Mouse (Mus musculus): ENCODE data around the gene Cdipt. TPM values are rescaled to one million over a fixed set of nuclear protein-coding genes. Genes with fewer than 3 reads are reported as not detected.

Gene Cdipt
- total and polyA plus RNA-seq, 2 experiments from 2014 or later: 142 to 244 TPM

DNA sequence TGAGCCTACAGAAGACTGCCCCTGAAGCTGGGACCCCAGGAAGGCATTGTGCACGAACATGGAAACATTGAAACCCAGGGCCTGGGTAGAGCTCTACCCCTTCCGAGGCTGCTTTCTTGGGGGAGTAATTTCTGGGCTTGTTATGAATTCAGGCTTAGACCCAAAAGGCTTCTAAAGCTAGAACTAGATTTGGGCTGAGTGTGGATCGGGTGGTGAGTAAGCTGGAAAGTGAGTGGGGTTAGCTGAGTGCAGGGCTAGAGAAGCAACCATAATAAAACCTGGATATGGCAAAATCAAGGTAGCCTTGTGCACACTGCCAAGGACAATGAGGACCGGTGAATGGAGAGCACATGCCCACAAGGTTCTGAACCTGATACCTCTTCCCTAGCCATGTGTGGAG is 13.7 kb upstream of the Cdipt start:
- no peaks in the 10 kb centered on the region for H3K9me3 ChIP-seq (ENCODE audit: low read length)
- no peaks in the 10 kb centered on the region for H3K27me3 ChIP-seq (ENCODE audit: insufficient read depth, low read length)
- peaks cover 64% of the 10 kb centered on the region for H3K36me3 ChIP-seq (ENCODE audit: insufficient read depth, low read length)
- H3K9ac ChIP-seq (replicated peaks; ENCODE audit: low read length, poor library complexity, severe bottlenecking): no peak overlapping the region
- H3K4me3 ChIP-seq (ENCODE audit: low read depth, low read length): no peak overlapping the region
- ATAC-seq (ENCODE audit: low FRiP score) (no peak), DNase-seq (ENCODE audit: low spot score) (no peak)
- H3K27ac ChIP-seq (ENCODE audit: low read depth, low read length): no peak overlapping the region
- no peak overlapping the region for H3K4me2 ChIP-seq (ENCODE audit: low read depth, low read length, poor library complexity, severe bottlenecking)
- no peak for TF ChIP-seq CTCF (IDR thresholded peaks at IDR 0.05)
- H3K4me1 ChIP-seq (ENCODE audit: insufficient read depth, low read length): no peaks in the 10 kb centered on the region
- 90% methylated on average over 4 of the region's 4 CpGs for WGBS

DNA sequence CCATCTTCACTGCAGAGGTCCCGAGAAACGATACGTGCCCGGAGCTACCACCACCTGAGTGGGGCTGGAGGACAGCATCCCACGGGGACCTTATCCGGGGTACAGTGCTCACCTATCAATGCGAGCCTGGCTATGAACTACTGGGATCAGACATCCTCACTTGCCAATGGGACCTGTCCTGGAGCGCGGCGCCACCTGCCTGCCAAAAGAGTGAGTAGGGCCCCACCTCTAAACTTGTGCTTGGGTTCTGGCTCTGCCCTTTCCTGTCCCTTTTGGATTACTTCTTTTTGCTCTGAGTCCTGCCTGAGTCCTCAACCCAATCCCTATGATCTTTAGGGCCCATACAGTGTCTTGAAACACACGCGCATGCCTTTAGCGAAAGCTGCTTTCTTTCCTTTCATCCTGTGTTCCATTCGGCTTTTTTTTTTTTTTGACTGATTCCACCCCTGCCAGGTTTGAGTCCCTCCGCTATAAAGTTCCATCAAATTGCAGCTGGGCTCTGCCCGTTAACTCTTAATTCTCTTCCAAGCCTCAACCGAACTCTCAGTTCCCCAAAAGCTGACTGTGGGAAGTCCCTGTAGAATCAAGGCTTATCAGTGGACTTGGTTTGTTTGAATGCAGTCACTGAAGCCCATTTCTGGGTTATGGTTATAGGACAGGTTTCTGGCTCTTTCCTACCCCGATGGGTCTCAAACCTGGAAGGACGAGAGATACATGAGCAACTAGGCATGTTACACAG is 12.0 kb upstream of the Cdipt start:
- Histone ChIP-seq H3K36me3 (ENCODE audit: insufficient read depth, low read length) (peaks cover 62% of the 10 kb centered on the region), H3K27me3 (ENCODE audit: insufficient read depth, low read length) (no peaks in the 10 kb centered on the region), H3K27ac (ENCODE audit: low read depth, low read length) (no peak overlapping the region), H3K4me1 (ENCODE audit: insufficient read depth, low read length) (no peaks in the 10 kb centered on the region), H3K4me3 (ENCODE audit: low read depth, low read length) (no peak overlapping the region), H3K4me2 (ENCODE audit: low read depth, low read length, poor library complexity, severe bottlenecking) (no peak overlapping the region), H3K9ac (replicated peaks; ENCODE audit: low read length, poor library complexity, severe bottlenecking) (no peak overlapping the region), H3K9me3 (ENCODE audit: low read length) (no peaks in the 10 kb centered on the region)
- ATAC-seq (ENCODE audit: low FRiP score) (no peak), DNase-seq (ENCODE audit: low spot score) (no peak)
- 30% methylated on average over 19 of the region's 19 CpGs for WGBS
- peak; percentile 63 for TF ChIP-seq CTCF (IDR thresholded peaks at IDR 0.05)

DNA sequence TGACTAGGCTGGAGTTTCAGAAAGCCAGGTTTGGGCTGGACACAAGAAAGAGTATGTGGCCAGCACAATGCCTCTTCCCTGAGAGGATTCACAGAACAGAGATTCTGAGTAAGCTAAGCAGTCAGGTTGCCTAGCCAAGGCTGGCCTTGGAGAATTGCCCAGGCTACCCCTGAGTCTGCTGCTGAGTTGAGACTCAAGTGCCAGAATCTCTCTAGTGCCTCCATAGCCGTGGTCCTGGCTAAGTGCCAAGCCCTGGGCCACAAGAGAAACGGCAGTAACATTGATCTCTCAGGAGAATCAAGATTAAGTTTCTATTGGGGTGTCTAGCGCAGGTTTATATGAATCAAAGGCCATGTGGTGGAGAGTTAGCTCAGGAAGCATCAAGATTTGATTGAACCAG is 10.1 kb upstream of the Cdipt start:
- H3K27ac ChIP-seq (ENCODE audit: low read depth, low read length): no peak overlapping the region
- no peak for TF ChIP-seq CTCF (IDR thresholded peaks at IDR 0.05)
- DNase-seq (ENCODE audit: low spot score): no peak
- ATAC-seq (ENCODE audit: low FRiP score): no peak
- no peaks in the 10 kb centered on the region for H3K4me1 ChIP-seq (ENCODE audit: insufficient read depth, low read length)
- H3K9ac ChIP-seq (replicated peaks; ENCODE audit: low read length, poor library complexity, severe bottlenecking): no peak overlapping the region
- H3K36me3 ChIP-seq (ENCODE audit: insufficient read depth, low read length): peaks cover 68% of the 10 kb centered on the region
- no peak overlapping the region for H3K4me3 ChIP-seq (ENCODE audit: low read depth, low read length)
- H3K4me2 ChIP-seq (ENCODE audit: low read depth, low read length, poor library complexity, severe bottlenecking): no peak overlapping the region
- no peaks in the 10 kb centered on the region for H3K27me3 ChIP-seq (ENCODE audit: insufficient read depth, low read length)
- no peaks in the 10 kb centered on the region for H3K9me3 ChIP-seq (ENCODE audit: low read length)
- WGBS: 49% methylated on average over 3 of the region's 3 CpGs

DNA sequence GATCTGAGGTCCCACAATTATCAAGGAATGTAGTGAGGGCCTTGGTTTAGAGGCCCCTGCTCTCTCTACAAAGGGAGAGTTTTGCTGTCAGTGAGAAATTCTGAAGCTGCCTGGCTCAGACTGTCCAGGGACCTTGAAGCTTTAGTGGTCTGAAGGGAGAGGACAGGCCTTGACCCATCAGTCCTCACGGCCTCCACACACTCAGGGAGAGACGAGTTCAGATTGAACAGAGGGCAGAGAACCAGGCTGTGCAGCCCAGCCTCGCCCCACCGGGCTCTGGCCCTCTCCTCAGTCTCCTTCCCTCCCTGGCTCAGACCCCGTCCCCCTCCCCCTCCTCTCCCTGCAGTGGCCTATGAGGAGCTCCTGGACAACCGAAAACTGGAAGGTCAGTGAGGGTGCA is 8.4 kb upstream of the Cdipt start:
- no peaks in the 10 kb centered on the region for H3K9me3 ChIP-seq (ENCODE audit: low read length)
- WGBS: 63% methylated on average over 6 of the region's 6 CpGs
- no peak for TF ChIP-seq CTCF (IDR thresholded peaks at IDR 0.05)
- no peak overlapping the region for H3K27ac ChIP-seq (ENCODE audit: low read depth, low read length)
- H3K4me2 ChIP-seq (ENCODE audit: low read depth, low read length, poor library complexity, severe bottlenecking): no peak overlapping the region
- no peak for DNase-seq (ENCODE audit: low spot score)
- H3K27me3 ChIP-seq (ENCODE audit: insufficient read depth, low read length): no peaks in the 10 kb centered on the region
- H3K9ac ChIP-seq (replicated peaks; ENCODE audit: low read length, poor library complexity, severe bottlenecking): no peak overlapping the region
- H3K4me3 ChIP-seq (ENCODE audit: low read depth, low read length): no peak overlapping the region
- peaks cover 63% of the 10 kb centered on the region for H3K36me3 ChIP-seq (ENCODE audit: insufficient read depth, low read length)
- H3K4me1 ChIP-seq (ENCODE audit: insufficient read depth, low read length): no peaks in the 10 kb centered on the region
- no peak for ATAC-seq (ENCODE audit: low FRiP score)

DNA sequence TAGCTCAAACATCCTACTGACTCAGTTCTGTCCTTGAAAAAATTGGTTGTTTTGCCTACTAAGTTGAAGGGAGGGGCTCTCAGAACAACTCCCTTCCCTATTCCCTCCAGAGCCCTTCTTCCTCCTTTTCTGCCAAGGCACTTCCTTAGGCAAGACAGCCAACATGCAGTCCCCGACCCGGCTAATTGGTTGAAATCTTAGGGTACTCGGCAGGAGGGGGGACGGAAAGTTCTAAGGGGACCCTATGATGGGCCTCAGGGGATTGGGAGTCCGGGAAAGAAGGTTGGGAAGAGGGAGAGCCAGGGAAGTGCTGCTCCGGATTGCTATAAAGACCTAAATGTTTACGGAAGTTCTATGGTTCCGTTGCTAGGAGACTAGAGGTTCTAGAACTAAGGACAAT is 221 bp upstream of the Cdipt start:
- DNase-seq (ENCODE audit: low spot score) (no peak), ATAC-seq (ENCODE audit: low FRiP score) (no peak)
- peaks cover 6% of the 10 kb centered on the region; the same call in 1 of the 2 replicates for H3K4me1 ChIP-seq (ENCODE audit: insufficient read depth, low read length)
- peak overlapping the region; percentile 100 for H3K4me3 ChIP-seq (ENCODE audit: low read depth, low read length)
- H3K4me2 ChIP-seq (ENCODE audit: low read depth, low read length, poor library complexity, severe bottlenecking): peak overlapping the region; percentile 90
- H3K27ac ChIP-seq (ENCODE audit: low read depth, low read length): peak overlapping the region; percentile 93; the same call in 1 of the 2 replicates
- no peak for TF ChIP-seq CTCF (IDR thresholded peaks at IDR 0.05)
- 10% methylated on average over 8 of the region's 8 CpGs for WGBS
- H3K27me3 ChIP-seq (ENCODE audit: insufficient read depth, low read length): no peaks in the 10 kb centered on the region
- H3K9me3 ChIP-seq (ENCODE audit: low read length): no peaks in the 10 kb centered on the region
- no peak overlapping the region; the same call in 1 of the 2 replicates for H3K9ac ChIP-seq (replicated peaks; ENCODE audit: low read length, poor library complexity, severe bottlenecking)
- H3K36me3 ChIP-seq (ENCODE audit: insufficient read depth, low read length): peaks cover 33% of the 10 kb centered on the region
